24 mouse cellular contexts compared by ENCODE assay signal in the genomic region with DNA sequence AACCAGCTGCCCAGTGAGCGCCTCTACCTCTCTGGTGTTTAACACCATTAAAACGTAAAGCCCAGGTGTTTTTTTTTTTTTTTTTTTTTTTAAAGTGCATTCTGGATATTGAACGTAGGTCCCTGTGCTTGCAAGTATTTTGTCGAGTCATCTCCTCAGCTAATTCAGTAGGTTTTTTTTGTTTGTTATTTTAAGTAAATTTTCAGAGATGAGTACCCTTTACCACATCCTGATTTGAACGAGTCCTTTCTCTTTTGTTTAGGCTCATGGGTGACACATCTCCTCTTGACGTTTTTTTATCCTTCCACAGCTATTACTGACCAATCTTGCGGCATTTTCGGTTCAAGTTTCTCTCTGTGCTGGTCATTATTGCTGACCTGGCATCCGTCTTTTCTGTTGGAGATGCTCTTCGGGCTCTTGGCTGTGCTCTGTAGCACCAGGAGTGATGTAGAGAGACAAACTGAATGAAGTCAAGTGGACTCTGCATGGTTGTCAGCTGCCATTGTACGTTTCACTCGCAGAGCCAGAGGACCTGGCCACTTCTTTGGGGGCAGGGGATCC. TPM values are rescaled to one million over a fixed set of nuclear protein-coding genes. Genes with fewer than 3 reads are reported as not detected.
DNase-seq lines count a peak whose midpoint lies in the region; ATAC-seq and TF ChIP-seq lines count a peak whose summit lies in the region.
"Had no signal": no experiment of that assay in that cellular context is flagged by ENCODE, and none has a peak within 500 bp of the region (broad histone marks: within the 10 kb centered on the region; RNA-seq: fewer than 3 reads in every experiment).

No protein-coding gene starts in this region.

- no peaks in the 10 kb centered on the region for H3K79me2 ChIP-seq in CH12.LX (replicated peaks; ENCODE audit: control insufficient read depth, extremely low read depth, insufficient read depth, poor library complexity, severe bottlenecking)

- H3K4me3 ChIP-seq in CH12.LX (replicated peaks in 1 of 3; ENCODE audit: low read depth in 2 of 3, low read length in 2 of 3, poor library complexity in 1 of 3), result peak overlapping the region; percentile 36 to 42 (median 37)
- H3K4me3 ChIP-seq in bone marrow macrophage, adult 2 months (ENCODE audit: insufficient read depth, low read length), result peak overlapping the region; percentile 36
- H3K4me3 ChIP-seq: embryonic facial prominence, embryonic 13.5 days; forebrain, embryonic 10.5 days; forebrain, embryonic 15.5 days; liver, embryonic 13.5 days; neural tube, embryonic 13.5 days had no signal

- no peak for TF ChIP-seq RAD21 in CH12.LX (IDR thresholded peaks at IDR 0.05; ENCODE audit: low read depth, low read length)

- no peaks in the 10 kb centered on the region for H3K27me3 ChIP-seq in CH12.LX (replicated peaks)
- H3K27me3 ChIP-seq: forebrain, embryonic 15.5 days; liver, embryonic 13.5 days; neural tube, embryonic 13.5 days had no signal

- no peak for TF ChIP-seq POLR2A in CH12.LX (IDR thresholded peaks at IDR 0.05; ENCODE audit: low read depth, low read length)
- TF ChIP-seq POLR2A in bone marrow macrophage, adult 2 months (IDR thresholded peaks at IDR 0.05; ENCODE audit: borderline replicate concordance, low read depth, low read length), result no peak

- peak overlapping the region; percentile 91 for H3K4me2 ChIP-seq in CH12.LX (ENCODE audit: insufficient read depth, low read depth, poor library complexity, severe bottlenecking)
- H3K4me2 ChIP-seq: embryonic facial prominence, embryonic 13.5 days; forebrain, embryonic 15.5 days; liver, embryonic 13.5 days; midbrain, embryonic 11.5 days; neural tube, embryonic 13.5 days had no signal

- H3K4me1 ChIP-seq in CH12.LX (ENCODE audit: control insufficient read depth in 1 of 2, insufficient read depth in 2 of 2), result peaks cover 22 to 89% of the 10 kb centered on the region in 2 experiments
- H3K4me1 ChIP-seq in bone marrow macrophage, adult 2 months (ENCODE audit: control insufficient read depth, insufficient read depth, low read length), result peaks cover 33% of the 10 kb centered on the region
- H3K4me1 ChIP-seq: forebrain, embryonic 10.5 days; forebrain, embryonic 15.5 days; liver, embryonic 13.5 days; neural tube, embryonic 13.5 days had no signal

- TF ChIP-seq CTCF in CH12.LX (conservative IDR thresholded peaks at IDR 0.05 in 1 of 2, IDR thresholded peaks at IDR 0.05 in 1 of 2; ENCODE audit: low read depth in 2 of 2, low read length in 2 of 2), result no peak
- TF ChIP-seq CTCF in bone marrow macrophage, adult 2 months (IDR thresholded peaks at IDR 0.05; ENCODE audit: low read depth, low read length), result no peak

- peak; percentile 84 for TF ChIP-seq EP300 in CH12.LX (IDR thresholded peaks at IDR 0.05; ENCODE audit: low read length)

- DNase-seq in 3134 (ENCODE audit: extremely low read depth, insufficient read length, low spot score) (peak; percentile 26), CH12.LX (ENCODE audit: extremely low read depth) (no peak)
- DNase-seq in embryo, embryonic 10 days (ENCODE audit: low spot score), result no peak
- DNase-seq in natural killer cell, adult 2 months (ENCODE audit: low spot score in 2 of 2), result no peak
- DNase-seq in cerebellum, adult 8-10 months, result no peak
- DNase-seq in adrenal gland, adult 8-10 months, result no peak
- DNase-seq: cerebellum, adult 11 months; kidney, postnatal 10 days; layer of hippocampus, postnatal 36 days; liver, embryonic 13.5 days; lung, adult 2 months; retina, postnatal 1 day; right cerebral cortex, postnatal 14 days; thymus, postnatal 25 days had no signal

- H3K9ac ChIP-seq in CH12.LX (ENCODE audit: insufficient read depth, low read depth), result peak overlapping the region; percentile 22
- H3K9ac ChIP-seq: embryonic facial prominence, embryonic 13.5 days; forebrain, embryonic 15.5 days; liver, embryonic 13.5 days; neural tube, embryonic 13.5 days had no signal

- in situ Hi-C loops in CH12.LX (cut with MboI; ENCODE audit: low pct_ligation_motif_present, low pct_unique_long_range_greater_than_20kb, low sequenced_read_pairs), result loop anchor here (5.0 kb wide), 1 partner anchor 81 kb away; no protein-coding TSS in a partner anchor

- peak overlapping the region; percentile 84 for H3K27ac ChIP-seq in CH12.LX (ENCODE audit: insufficient read depth, low read depth)
- peak overlapping the region; percentile 82 for H3K27ac ChIP-seq in bone marrow macrophage, adult 2 months (ENCODE audit: insufficient read depth, low read depth, low read length)
- H3K27ac ChIP-seq: embryonic facial prominence, embryonic 13.5 days; forebrain, embryonic 10.5 days; forebrain, embryonic 15.5 days; hindbrain, postnatal 0 days; liver, embryonic 13.5 days; neural tube, embryonic 13.5 days had no signal

- peak; percentile 13; the same call in 1 of the 2 replicates for ATAC-seq in megakaryocyte, adult 5-6 weeks (ENCODE audit: poor library complexity, severe bottlenecking)
- ATAC-seq: forebrain, embryonic 15.5 days; hindbrain, postnatal 0 days; intestine, embryonic 16.5 days; midbrain, embryonic 16.5 days had no signal

- no peaks in the 10 kb centered on the region for H3K36me3 ChIP-seq in CH12.LX (replicated peaks in 1 of 2; ENCODE audit: control insufficient read depth in 1 of 2, insufficient read depth in 1 of 2, low read length in 1 of 2)
- H3K36me3 ChIP-seq: embryonic facial prominence, embryonic 13.5 days; forebrain, embryonic 10.5 days; forebrain, embryonic 15.5 days; liver, embryonic 13.5 days; neural tube, embryonic 13.5 days had no signal

- H3K9me3 ChIP-seq in CH12.LX (replicated peaks; ENCODE audit: low read length), result no peaks in the 10 kb centered on the region
- H3K9me3 ChIP-seq: embryonic facial prominence, embryonic 13.5 days; forebrain, embryonic 10.5 days; forebrain, embryonic 15.5 days; liver, embryonic 13.5 days; neural tube, embryonic 13.5 days had no signal

- dilution Hi-C loops in CH12.LX (cut with MboI; ENCODE audit: extremely low pct_ligation_motif_present, extremely low pct_unique_long_range_greater_than_20kb, low sequenced_read_pairs), result no loop called here

TF ChIP-seq in CH12.LX, 34 proteins besides CTCF, POLR2A, EP300 and RAD21 (continues in another document):
- TF ChIP-seq CHD1 (IDR thresholded peaks at IDR 0.05; ENCODE audit: low read depth, low read length) (no peak), GABPA (IDR thresholded peaks at IDR 0.05; ENCODE audit: insufficient replicate concordance, low read depth, low read length) (no peak), TCF12 (IDR thresholded peaks at IDR 0.05; ENCODE audit: low read depth, low read length) (peak; percentile 31; the same call in 1 of the 2 replicates), TBP (conservative IDR thresholded peaks at IDR 0.05; ENCODE audit: low read depth, low read length) (0 out of 2 replicates have a peak, but pooled peaks have one; percentile 55), ZNF384 (IDR thresholded peaks at IDR 0.05; ENCODE audit: low read depth, low read length) (peak; percentile 99), ELF1 (IDR thresholded peaks at IDR 0.05; ENCODE audit: low read depth, low read length) (no peak), MYC (IDR thresholded peaks at IDR 0.05; ENCODE audit: low read depth, low read length) (no peak), JUN (IDR thresholded peaks at IDR 0.05; ENCODE audit: insufficient read depth, low read depth, low read length) (peak; percentile 32; the same call in 1 of the 2 replicates), USF2 (conservative IDR thresholded peaks at IDR 0.05; ENCODE audit: low read depth, low read length) (no peak), CHD2 (IDR thresholded peaks at IDR 0.05; ENCODE audit: low read length) (0 out of 2 replicates have a peak, but pooled peaks have one; percentile 2), MEF2A (IDR thresholded peaks at IDR 0.05; ENCODE audit: borderline replicate concordance, low read depth, low read length) (no peak; the same call in 1 of the 2 replicates), MXI1 (IDR thresholded peaks at IDR 0.05; ENCODE audit: low read depth, low read length) (no peak; the same call in 1 of the 2 replicates), SIN3A (IDR thresholded peaks at IDR 0.05; ENCODE audit: low read length) (peak; percentile 57; the same call in 1 of the 2 replicates), HCFC1 (IDR thresholded peaks at IDR 0.05; ENCODE audit: low read depth, low read length) (no peak), KAT2A (IDR thresholded peaks at IDR 0.05; ENCODE audit: insufficient replicate concordance, low read length) (0 out of 2 replicates have a peak, but pooled peaks have one; percentile 53), E2F4 (IDR thresholded peaks at IDR 0.05; ENCODE audit: insufficient replicate concordance, low read depth, low read length) (peak; percentile 79; the same call in 1 of the 2 replicates), IRF4 (IDR thresholded peaks at IDR 0.05; ENCODE audit: low read depth, low read length) (peak; percentile 48; the same call in 1 of the 2 replicates), MAFK (IDR thresholded peaks at IDR 0.05; ENCODE audit: insufficient replicate concordance, low read length) (peak; percentile 92), JUND (conservative IDR thresholded peaks at IDR 0.05; ENCODE audit: low read depth, low read length) (peak; percentile 71; the same call in 1 of the 2 replicates), POLR2AphosphoS2 (IDR thresholded peaks at IDR 0.05; ENCODE audit: low read depth, low read length) (no peak), ETS1 (conservative IDR thresholded peaks at IDR 0.05; ENCODE audit: low read depth, low read length) (peak; percentile 68; the same call in 1 of the 2 replicates), BHLHE40 (IDR thresholded peaks at IDR 0.05; ENCODE audit: low read depth, low read length) (peak; percentile 33; the same call in 1 of the 2 replicates), UBTF (IDR thresholded peaks at IDR 0.05; ENCODE audit: low read depth, low read length) (no peak)

RNA-seq across cellular contexts. Expression of gene Arf2, which starts 34.9 kb away (rescaled TPM):
- total RNA-seq in CH12.LX (2012; rRNA removed), result 13.3 and 16.8 TPM in 2 replicates
- total RNA-seq in CH12.LX (2014; rRNA removed), result 24.7 and 27.8 TPM in 2 replicates
- polyA plus RNA-seq in CH12.LX (2012; ENCODE audit: insufficient read length, low read depth), result 14.9 and 25.2 TPM in 2 replicates
- 45.7 and 46.4 TPM in 2 replicates for polyA plus RNA-seq in bone marrow macrophage, adult 2 months (2012; ENCODE audit: insufficient read depth, insufficient read length, missing spikeins)
- total RNA-seq in megakaryocyte, adult 5-6 weeks (2015), result 37.6 and 41.1 TPM in 2 replicates
- 52.2 and 55.1 TPM in 2 replicates for total RNA-seq in megakaryocyte, adult 5-6 weeks (2017)
- 10 to 100 TPM; 46.1 to 61.9 (median 54.1) TPM for total RNA-seq in adrenal gland, adult 8-10 months (2022)

RNA-seq across cellular contexts. Expression of gene Nsf, which starts 47.6 kb away (rescaled TPM):
- total RNA-seq in CH12.LX (2012; rRNA removed) (46.9 and 50.9 TPM in 2 replicates), CH12.LX (2014; rRNA removed) (48.1 and 50.0 TPM in 2 replicates)
- 95.0 and 99.3 TPM in 2 replicates for polyA plus RNA-seq in CH12.LX (2012; ENCODE audit: insufficient read length, low read depth)
- 64.8 and 69.5 TPM in 2 replicates for polyA plus RNA-seq in bone marrow macrophage, adult 2 months (2012; ENCODE audit: insufficient read depth, insufficient read length, missing spikeins)
- 44.8 and 50.0 TPM in 2 replicates for total RNA-seq in megakaryocyte, adult 5-6 weeks (2015)
- total RNA-seq in megakaryocyte, adult 5-6 weeks (2017), result 49.3 and 51.1 TPM in 2 replicates
- 100 to 1,000 TPM; 155 to 272 (median 192) TPM for total RNA-seq in adrenal gland, adult 8-10 months (2022)
